Mouse (Mus musculus) liver, postnatal 0 days (tissue): ENCODE data around the gene Pllp.

Source experiments
- CTCF ChIP-seq: sonication (generic); IDR thresholded peaks from 2 replicates; pipeline ENCODE4 v1.5.1; 2016; ENCODE audit warnings: antibody characterized with exemption, low read depth
- EP300 ChIP-seq: IDR thresholded peaks from 2 replicates; pipeline ENCODE4 v1.6.1; 2016; ENCODE audit warnings: antibody characterized with exemption, low read depth, mild to moderate bottlenecking

- TF ChIP-seq EP300 (no peak), CTCF (no peak)
These were observed 35.7 kb downstream of the Pllp start for GRCm38 (mm10) chr8:94660418-94660817.
